Mouse (Mus musculus) heart, postnatal 10 days (tissue): ENCODE measurements around the gene Sec61a2. TPM values are rescaled to one million over a fixed set of nuclear protein-coding genes. Genes with fewer than 3 reads are reported as not detected.

ENCODE experiments used
- DNase-seq, 2 experiments: peaks; one replicate each; pipeline ENCODE4 v3.0.0; 2021
- intact Hi-C: fragments of 180-260 bp; cut with DNase I; formaldehyde crosslinking; loops from one replicate; pipeline ENCODE4 v1.15.1; 2025
- total RNA-seq, 2 experiments: library from RNA; stranded (reverse); gene quantifications; 2 replicates each; pipeline ENCODE4 v1.2.3; 2021

Gene Sec61a2
- total RNA-seq: 10 to 100 TPM; 20.3 to 23.6 TPM

- intact Hi-C loops: loop anchor here (5.0 kb wide), 1 partner anchor 57 kb away; the partner anchor contains the start of gene Upf2
- peak; percentile 99 to 100 for DNase-seq
Observed at GRCm38 (mm10) chr2:5894843-5895570, at the start of gene Sec61a2. Sec61a2 (minus strand) TSS chr2:5895432.

GRCm38 (mm10) chr2:5943071-5943470, 47.8 kb upstream of the Sec61a2 start:
- intact Hi-C loops: no loop called here
- no peak for DNase-seq

GRCm38 (mm10) chr2:5942416-5943032, 47.3 kb upstream of the Sec61a2 start, which contains the start of gene Dhtkd1:
Dhtkd1 (minus strand) TSS chr2:5942792.
- DNase-seq: peak; percentile 64 to 79
- intact Hi-C loops: no loop called here

- intact Hi-C loops: no loop called here
- DNase-seq: no peak
Observed at GRCm38 (mm10) chr2:5941861-5942415, 46.7 kb upstream of the Sec61a2 start.

GRCm38 (mm10) chr2:5940936-5941335, 45.7 kb upstream of the Sec61a2 start:
- intact Hi-C loops: no loop called here
- DNase-seq: no peak

- DNase-seq: no peak
- intact Hi-C loops: no loop called here
Observed at GRCm38 (mm10) chr2:5939911-5940310, 44.7 kb upstream of the Sec61a2 start.

GRCm38 (mm10) chr2:5939319-5939718, 44.1 kb upstream of the Sec61a2 start:
- no peak for DNase-seq

GRCm38 (mm10) chr2:5936550-5936949, 41.3 kb upstream of the Sec61a2 start:
- intact Hi-C loops: no loop called here
- no peak for DNase-seq

More at GRCm38 (mm10) chr2:5939319-5939718, 44.1 kb upstream of the Sec61a2 start:
- intact Hi-C loops: no loop called here

GRCm38 (mm10) chr2:5936068-5936467, 40.8 kb upstream of the Sec61a2 start:
- DNase-seq: no peak
- intact Hi-C loops: no loop called here

GRCm38 (mm10) chr2:5934936-5935335, 39.7 kb upstream of the Sec61a2 start:
- intact Hi-C loops: no loop called here
- DNase-seq: no peak

GRCm38 (mm10) chr2:5931938-5932337, 36.7 kb upstream of the Sec61a2 start:
- DNase-seq: no peak
- intact Hi-C loops: no loop called here

GRCm38 (mm10) chr2:5930291-5931054, 35.2 kb upstream of the Sec61a2 start:
- intact Hi-C loops: no loop called here
- no peak for DNase-seq

- no peak for DNase-seq
Observed at GRCm38 (mm10) chr2:5929793-5930192, 34.6 kb upstream of the Sec61a2 start.

GRCm38 (mm10) chr2:5927481-5927880, 32.2 kb upstream of the Sec61a2 start:
- DNase-seq: no peak
- intact Hi-C loops: no loop called here

More at GRCm38 (mm10) chr2:5929793-5930192, 34.6 kb upstream of the Sec61a2 start:
- intact Hi-C loops: no loop called here

- intact Hi-C loops: no loop called here
- no peak for DNase-seq
Observed at GRCm38 (mm10) chr2:5923786-5924185, 28.6 kb upstream of the Sec61a2 start.

GRCm38 (mm10) chr2:5922823-5923222, 27.6 kb upstream of the Sec61a2 start:
- DNase-seq: no peak
- intact Hi-C loops: no loop called here

GRCm38 (mm10) chr2:5911282-5911965, 16.2 kb upstream of the Sec61a2 start:
- no peak for DNase-seq
- intact Hi-C loops: no loop called here

GRCm38 (mm10) chr2:5906625-5907024, 11.4 kb upstream of the Sec61a2 start:
- peak; percentile 15 to 53 for DNase-seq
- intact Hi-C loops: no loop called here

- DNase-seq: peak; percentile 26
- intact Hi-C loops: no loop called here
Observed at GRCm38 (mm10) chr2:5906092-5906491, 10.9 kb upstream of the Sec61a2 start.

GRCm38 (mm10) chr2:5900145-5900544, 4.9 kb upstream of the Sec61a2 start:
- intact Hi-C loops: loop anchor here (2.0 kb wide), 1 partner anchor 267 kb away; no protein-coding TSS in a partner anchor
- peak; percentile 21 to 25 for DNase-seq
